Mouse (Mus musculus) gastrocnemius, postnatal 4 days (tissue): ENCODE data around the gene Ppp1r9b. TPM values are rescaled to one million over a fixed set of nuclear protein-coding genes. Genes with fewer than 3 reads are reported as not detected.
A peak's percentile ranks its signal among the peaks of the same experiment; 100 is the strongest.

Experiments used
- DNase-seq, 2 experiments: peaks; one replicate each; pipeline ENCODE4 v3.0.0; 2021 to 2022; ENCODE audit warnings: low spot score in 2 of 2, mixed read lengths in 2 of 2
- total RNA-seq, 2 experiments: library from RNA; stranded (reverse); gene quantifications; 2 replicates each; pipeline ENCODE4 v1.2.3; 2021

The Ppp1r9b gene
- total RNA-seq, 2 experiments from 2014 or later, result 64.9 to 69.2 TPM

DNA sequence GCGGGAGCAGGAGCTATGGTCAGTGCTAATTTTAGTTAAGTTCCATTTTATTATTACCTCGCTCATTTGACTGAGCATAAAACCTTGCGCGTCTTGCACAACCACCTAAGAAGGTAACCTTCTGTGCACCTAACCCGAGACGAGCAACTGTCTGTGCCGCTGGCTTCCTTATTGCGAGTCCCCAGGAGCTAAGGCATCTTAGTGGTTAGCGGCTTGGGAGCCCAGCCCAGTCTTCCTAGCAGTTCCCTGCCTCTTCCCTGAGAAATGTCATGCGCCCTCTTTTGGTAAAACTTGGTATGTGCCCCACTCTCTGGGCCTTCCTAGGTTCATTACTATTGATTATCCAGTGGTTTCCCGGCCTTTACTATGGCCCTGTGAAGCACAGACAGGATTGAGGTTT lies 51.3 kb downstream of the Ppp1r9b start:
- DNase-seq, result peak; percentile 71 to 82

DNA sequence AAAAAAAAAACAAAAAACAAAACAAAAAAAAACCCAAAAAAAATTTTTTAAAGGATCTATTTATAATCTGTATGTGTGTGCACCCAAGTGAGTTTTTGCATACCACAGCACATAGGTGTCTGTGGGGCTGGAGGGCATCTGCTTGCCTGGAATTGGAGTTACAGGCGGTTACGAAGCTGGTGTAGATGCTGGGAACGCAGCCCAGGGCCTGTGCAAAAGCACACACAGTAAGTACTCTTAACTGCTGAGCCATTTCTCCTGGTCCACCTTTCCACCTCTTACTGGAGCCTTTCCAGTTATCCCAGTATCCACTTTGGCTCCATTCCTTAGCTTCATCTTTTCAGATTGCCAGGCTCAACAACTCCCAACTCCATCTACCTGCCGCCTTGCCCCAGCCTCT lies 52.2 kb downstream of the Ppp1r9b start:
- DNase-seq, result no peak

DNA sequence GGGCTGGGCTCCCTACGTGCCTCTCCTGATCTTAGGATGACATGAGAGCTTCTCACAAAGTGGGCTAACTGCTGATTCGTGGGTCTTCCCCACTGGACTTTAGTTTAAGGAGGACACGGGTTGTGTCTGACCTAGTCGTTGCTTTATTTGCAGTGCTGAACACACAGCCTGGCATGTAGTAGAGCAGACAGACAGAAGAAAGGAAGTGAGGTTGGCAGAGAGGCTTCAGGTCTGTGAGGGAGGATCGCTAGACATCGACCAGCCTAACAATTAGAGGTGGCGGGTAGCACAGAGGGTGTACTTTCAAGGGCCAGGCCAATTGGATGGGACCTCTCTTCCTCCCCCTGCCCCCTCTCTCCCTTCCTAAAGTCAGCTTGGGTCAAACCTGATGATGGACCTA lies 52.8 kb downstream of the Ppp1r9b start:
- DNase-seq, result no peak

DNA sequence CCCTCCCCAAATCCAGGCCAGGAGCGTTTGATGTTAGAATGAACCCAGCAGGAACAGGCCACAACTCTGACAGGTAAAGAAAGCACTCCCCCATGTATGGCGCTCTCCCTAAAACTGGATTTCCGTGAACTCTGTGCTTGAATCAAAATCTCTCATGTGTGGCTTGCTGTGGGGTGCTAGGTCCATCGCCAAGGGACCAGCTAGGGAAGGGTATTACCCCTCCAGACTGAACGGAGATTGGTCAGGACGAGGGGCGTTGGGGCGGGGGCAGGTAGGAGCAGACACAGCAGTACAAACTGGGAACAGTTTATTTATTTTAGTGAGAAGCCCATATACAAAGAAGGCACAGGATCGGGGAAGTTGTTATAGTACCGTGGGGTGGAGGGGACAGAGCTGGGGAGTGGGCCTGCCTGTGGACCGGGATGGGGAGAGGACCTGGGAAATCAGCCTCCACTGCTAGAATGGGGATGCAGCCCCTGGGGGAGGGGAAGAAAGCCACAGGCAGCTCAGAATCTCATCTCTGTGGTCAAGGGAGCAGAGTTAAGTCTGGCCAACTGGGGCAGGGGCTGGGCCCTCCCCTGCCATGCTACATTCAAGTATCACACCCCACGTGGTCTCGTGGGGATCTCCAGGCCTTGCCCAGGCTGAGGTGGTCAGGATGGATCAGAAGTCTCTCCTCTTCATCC lies 53.5 kb downstream of the Ppp1r9b start:
- DNase-seq, result no peak

DNA sequence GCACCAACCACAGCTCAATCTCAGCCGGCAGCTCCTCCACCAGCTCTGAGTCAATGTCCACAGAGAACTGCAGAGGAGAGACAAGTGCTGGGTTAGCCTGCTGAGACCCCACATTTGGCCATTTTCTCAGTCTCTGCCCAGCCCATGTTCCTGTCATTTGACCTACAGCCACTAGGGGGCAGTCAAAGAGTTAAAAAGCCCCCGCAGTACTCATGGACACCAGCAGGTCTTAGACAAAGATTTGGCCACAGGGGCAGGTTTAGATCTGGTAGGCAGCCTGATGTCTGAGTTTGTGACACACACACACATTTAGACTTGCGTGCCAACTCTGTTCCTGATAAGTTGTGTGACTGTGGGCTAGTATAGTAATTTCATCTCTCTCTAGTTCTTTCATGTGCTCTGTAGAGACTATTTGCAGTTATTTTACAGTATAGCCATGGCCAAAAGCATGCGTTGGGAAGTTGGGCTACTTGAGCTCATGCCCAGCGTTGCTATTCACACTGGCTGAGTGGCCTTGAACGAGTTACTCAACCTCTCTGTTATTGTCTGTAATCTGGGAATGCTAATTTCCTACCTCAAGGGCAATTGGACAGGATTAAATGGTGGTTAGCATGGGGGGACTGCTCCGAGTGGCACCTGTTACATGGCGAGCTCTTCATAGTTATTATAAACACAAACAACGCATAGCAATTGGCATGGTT lies 56.3 kb downstream of the Ppp1r9b start:
- DNase-seq, result peak in 1 of 2 experiments; percentile 56

DNA sequence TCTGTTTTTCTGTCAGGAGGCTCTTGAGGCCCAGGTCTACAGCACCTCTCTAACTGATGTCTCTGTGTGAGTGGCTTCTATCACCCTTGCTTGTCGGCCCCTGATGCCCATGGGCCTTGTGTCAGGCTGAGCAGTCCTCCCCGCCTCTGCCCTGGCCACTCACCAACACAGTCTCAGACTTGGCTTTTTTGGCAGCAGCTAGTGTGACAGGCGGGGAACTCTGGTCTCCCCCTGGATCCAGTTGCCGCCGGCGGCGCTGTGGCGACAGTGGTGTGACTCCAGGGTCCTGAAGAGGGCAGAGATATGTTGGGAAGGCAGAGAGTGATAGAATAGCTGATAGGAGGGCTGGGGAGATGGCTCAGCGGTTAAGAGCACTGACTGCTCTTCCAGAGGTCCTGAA lies 62.2 kb downstream of the Ppp1r9b start:
- no peak for DNase-seq

Other genes with a start within 250 kb of the Ppp1r9b start
- 1 to 10 TPM in 1 of 2 experiments, under 1 TPM in 1; 0.98 to 1.3 TPM for gene Cdc34b, start 249.3 kb upstream of the Ppp1r9b start, total RNA-seq
- gene Tmem92, start 208.3 kb upstream of the Ppp1r9b start, total RNA-seq, result not detected
- 1,000 to 10,000 TPM; 5,652 to 6,690 TPM for gene Col1a1, start 54.8 kb upstream of the Ppp1r9b start, total RNA-seq
- not detected for gene Hils1, start 23.4 kb upstream of the Ppp1r9b start, total RNA-seq
- gene Sgca, start 14.7 kb upstream of the Ppp1r9b start, total RNA-seq, result 100 to 1,000 TPM; 169 to 222 TPM
- 10 to 100 TPM; 10.8 to 11.4 TPM for gene Samd14, start 18.8 kb downstream of the Ppp1r9b start, total RNA-seq
- 100 to 1,000 TPM; 254 to 274 TPM for gene Pdk2, start 50.3 kb downstream of the Ppp1r9b start, total RNA-seq
- 1 to 10 TPM; 4.8 to 5.5 TPM for gene Itga3, start 85.8 kb downstream of the Ppp1r9b start, total RNA-seq
- under 1 TPM; 0.34 to 0.60 TPM for gene Dlx3, start 129.1 kb downstream of the Ppp1r9b start, total RNA-seq
- gene Dlx4, start 155.2 kb downstream of the Ppp1r9b start, total RNA-seq, result not detected